Mouse (Mus musculus) thymus, adult 2 months (tissue): ENCODE results near the gene Gad1.

Source experiments
- CTCF ChIP-seq: fragments of 200-500 bp; IDR thresholded peaks from 2 replicates; pipeline ENCODE4 v1.5.1; 2012; ENCODE audit warnings: mild to moderate bottlenecking, control low read depth, low read length, moderate library complexity, borderline replicate concordance; ENCODE audit not compliant: control insufficient read depth, poor library complexity, insufficient read depth; ENCODE audit errors: extremely low read depth
- POLR2A ChIP-seq: fragments of 200-500 bp; IDR thresholded peaks from 2 replicates; pipeline ENCODE4 v1.6.1; 2012; ENCODE audit warnings: mild to moderate bottlenecking, low read length, control low read depth, moderate library complexity; ENCODE audit not compliant: control insufficient read depth, poor library complexity, insufficient read depth; ENCODE audit errors: extremely low read depth

DNA sequence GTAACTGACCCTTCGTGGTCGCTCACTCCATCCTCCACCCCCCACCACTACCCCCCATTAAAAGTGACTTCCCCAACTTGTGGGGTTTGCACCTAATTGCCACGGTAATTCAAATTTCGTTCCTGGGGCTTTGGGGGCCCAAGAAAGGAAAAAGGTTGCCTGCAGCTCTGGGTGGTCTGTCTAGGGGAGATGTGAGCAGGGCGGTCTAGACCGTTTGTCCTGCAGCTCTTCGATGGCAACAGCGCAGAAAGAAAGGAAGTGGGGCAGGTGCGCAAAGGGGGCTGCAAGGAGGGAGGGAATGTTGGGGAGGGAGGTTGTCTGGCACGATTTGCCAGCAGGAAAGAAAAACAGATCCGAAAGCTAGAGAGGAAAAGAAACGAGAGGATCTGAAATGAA is 14.8 kb downstream of the Gad1 start:
- TF ChIP-seq POLR2A (no peak), CTCF (no peak)
